Mouse (Mus musculus) thymus, postnatal 4 days (tissue): Measurements from ENCODE around the gene Hdhd3.
A peak's percentile ranks its signal among the peaks of the same experiment; 100 is the strongest.

ENCODE experiments used
- DNase-seq: peaks from one replicate; pipeline ENCODE4 v3.0.0; 2021

The Hdhd3 gene

GRCm38 (mm10) chr4:62472071-62472470 lies 31.2 kb downstream of the Hdhd3 start:
- no peak for DNase-seq

- DNase-seq = peak; percentile 88
Observed at GRCm38 (mm10) chr4:62470598-62471051, 32.6 kb downstream of the Hdhd3 start, which contains the start of gene Wdr31. Gene Wdr31, minus strand, starts transcription at chr4:62470896.

DNA sequence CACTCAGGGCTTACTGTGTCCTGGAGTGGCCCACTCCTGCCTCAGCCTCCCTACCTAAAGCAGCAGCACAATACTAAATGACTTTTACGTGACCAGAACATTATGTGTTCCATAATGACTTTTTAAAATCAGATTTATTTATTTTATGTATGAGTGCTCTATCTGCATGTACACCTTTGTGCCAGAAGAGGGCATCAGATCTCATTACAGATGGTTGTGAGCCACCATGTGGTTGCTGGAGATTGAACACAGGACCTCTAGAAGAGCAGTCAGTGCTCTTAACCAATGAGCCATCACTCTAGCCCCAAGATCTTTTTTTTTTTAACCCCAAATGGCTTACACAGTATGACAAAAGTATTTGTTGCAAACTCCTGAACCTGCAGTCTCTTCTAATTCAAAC lies 35.1 kb downstream of the Hdhd3 start:
- no peak for DNase-seq

DNA sequence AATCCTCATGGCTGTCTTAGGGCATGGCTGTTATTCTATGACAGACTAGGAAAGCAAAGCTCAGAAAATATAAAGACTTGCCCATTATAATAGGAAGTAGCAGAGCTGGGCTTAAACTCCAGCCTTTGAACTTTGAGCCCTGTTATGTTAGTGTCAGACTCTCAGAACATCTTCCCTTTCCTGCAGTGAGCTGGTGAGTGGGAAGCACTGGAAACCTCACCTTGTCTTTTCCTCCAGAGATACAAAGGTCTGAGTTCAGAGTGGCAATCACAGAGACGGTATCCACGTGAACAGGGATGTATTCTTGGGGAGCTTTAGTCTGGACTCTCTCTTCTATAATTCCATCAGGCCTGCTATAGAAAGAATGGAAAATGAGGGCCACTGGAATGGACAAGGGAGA lies 40.1 kb downstream of the Hdhd3 start:
- no peak for DNase-seq

- no peak for DNase-seq
Observed at GRCm38 (mm10) chr4:62460348-62460747, 42.9 kb downstream of the Hdhd3 start.

- DNase-seq = no peak
Observed at GRCm38 (mm10) chr4:62459081-62459480, 44.2 kb downstream of the Hdhd3 start.

DNA sequence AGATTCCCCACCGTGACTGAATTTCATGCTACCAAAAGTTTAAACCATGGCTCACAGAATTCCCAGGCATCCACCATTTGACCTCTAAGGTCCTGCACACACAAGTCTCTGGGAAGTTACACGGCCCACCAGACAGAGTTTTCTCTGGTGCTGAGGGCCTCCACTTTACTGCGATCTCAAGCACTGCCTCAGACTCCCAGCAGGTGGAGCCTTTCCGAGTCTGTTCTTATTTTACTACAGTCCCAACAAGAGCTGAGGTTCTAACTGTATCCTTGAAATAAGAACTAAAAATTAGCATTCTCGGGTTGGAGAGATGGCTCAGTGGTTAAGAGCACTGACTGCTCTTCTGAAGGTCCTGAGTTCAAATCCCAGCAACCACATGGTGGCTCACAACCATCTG lies 48.3 kb downstream of the Hdhd3 start:
- peak; percentile 77 for DNase-seq
